Mouse (Mus musculus) frontal cortex, postnatal 10 days (tissue): Measurements from ENCODE around the gene Lipe.
A peak's percentile ranks its signal among the peaks of the same experiment; 100 is the strongest.
"Not testable (repeated sequence)": the region's sequence is repeated elsewhere in the genome, so short reads cannot be mapped to it uniquely, and the experiment has no call there.

Source experiments
- DNase-seq, 2 experiments: peaks; one replicate each; pipeline ENCODE4 v3.0.0; 2022; ENCODE audit warnings: low spot score in 2 of 2, mixed read lengths in 1 of 2

The Lipe gene

GRCm38 (mm10) chr7:25398610-25399009 lies at the start of gene Lipe:
Gene Lipe (minus strand): TSS chr7:25398710.
- no peak for DNase-seq

DNA sequence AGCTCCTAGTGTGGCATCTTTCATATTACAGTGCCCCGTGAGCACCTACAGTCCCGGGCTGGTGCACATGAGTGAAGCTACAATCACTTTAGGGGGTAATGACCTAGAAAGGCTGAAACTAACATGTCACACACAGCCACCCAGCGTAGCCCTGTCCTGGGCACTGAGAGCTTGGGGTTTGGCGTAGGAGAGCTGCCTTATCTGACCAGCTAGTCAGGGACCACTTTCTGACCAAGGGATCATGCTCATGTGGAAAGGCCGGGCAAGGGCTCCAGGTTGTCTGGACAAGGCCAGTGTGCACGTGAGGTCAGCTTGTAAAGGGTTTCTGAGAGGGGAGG lies 42.3 kb upstream of the Lipe start:
- no peak for DNase-seq

DNA sequence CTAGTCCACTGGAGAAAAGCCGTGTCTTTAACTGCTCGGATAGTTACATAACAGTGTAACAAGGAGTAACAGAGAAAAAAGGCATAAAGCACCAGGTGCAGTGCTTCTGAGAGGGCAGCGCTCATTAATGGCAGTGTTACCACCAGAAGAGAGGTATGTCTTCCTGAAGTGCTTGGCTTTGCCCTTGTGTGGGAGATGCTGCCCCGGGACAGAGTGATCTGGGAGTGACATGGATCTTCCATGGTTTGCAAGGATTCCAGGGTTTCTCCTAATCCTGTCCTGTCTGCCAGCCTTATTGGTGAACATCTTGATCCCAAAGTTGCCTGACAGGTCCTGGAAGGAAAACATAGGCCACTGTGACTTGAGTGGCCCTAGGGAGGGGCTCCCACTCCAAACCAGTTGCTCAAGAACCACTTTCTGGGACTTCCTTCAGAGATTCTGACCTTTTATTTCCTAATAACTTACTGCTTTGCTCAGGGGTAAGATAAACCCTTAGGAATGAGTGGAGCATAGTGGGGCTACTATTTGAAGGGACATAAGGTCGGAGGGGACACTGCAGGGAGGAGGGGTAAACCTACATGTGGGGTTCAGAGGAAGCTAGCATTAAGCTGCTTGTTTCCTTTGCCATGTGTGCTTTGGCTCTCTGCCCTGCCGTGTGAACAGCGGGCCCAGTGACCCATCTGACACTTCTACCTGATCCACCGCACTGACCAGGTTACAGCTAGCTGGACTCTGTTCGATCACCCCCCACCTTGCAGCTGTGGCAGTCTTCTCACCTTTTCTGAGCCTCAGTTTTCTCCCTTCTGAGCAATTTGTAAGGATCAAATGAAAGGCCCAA lies 41.7 kb upstream of the Lipe start:
- DNase-seq, result no peak

GRCm38 (mm10) chr7:25439124-25439822 lies 40.8 kb upstream of the Lipe start:
- DNase-seq, result no peak

- DNase-seq, result no peak
Measured at GRCm38 (mm10) chr7:25436704-25437103, 38.2 kb upstream of the Lipe start.

DNA sequence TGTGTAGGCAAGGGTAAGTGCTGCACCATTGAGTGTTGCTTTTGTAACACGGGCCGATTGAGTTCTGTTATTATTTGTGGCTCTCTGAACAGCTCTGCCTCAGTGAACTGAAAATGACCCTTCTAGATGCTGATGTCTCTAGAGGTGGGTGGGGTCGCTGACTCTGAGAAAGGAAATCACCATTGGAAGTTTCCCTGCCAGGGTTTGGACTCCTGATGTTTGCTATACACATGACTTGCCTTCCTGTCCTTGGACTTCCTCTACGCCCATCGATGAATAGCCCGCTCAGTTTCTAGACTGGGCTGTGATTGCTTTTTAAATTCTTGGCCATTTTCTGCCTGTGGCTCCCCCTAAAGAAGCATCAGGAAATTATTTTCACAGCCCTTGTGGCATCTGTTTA lies 37.7 kb upstream of the Lipe start:
- DNase-seq, result no peak

- DNase-seq, result no peak
Measured at GRCm38 (mm10) chr7:25435546-25435851, 37.0 kb upstream of the Lipe start.

GRCm38 (mm10) chr7:25434654-25435545 lies 36.4 kb upstream of the Lipe start:
- no peak for DNase-seq

DNA sequence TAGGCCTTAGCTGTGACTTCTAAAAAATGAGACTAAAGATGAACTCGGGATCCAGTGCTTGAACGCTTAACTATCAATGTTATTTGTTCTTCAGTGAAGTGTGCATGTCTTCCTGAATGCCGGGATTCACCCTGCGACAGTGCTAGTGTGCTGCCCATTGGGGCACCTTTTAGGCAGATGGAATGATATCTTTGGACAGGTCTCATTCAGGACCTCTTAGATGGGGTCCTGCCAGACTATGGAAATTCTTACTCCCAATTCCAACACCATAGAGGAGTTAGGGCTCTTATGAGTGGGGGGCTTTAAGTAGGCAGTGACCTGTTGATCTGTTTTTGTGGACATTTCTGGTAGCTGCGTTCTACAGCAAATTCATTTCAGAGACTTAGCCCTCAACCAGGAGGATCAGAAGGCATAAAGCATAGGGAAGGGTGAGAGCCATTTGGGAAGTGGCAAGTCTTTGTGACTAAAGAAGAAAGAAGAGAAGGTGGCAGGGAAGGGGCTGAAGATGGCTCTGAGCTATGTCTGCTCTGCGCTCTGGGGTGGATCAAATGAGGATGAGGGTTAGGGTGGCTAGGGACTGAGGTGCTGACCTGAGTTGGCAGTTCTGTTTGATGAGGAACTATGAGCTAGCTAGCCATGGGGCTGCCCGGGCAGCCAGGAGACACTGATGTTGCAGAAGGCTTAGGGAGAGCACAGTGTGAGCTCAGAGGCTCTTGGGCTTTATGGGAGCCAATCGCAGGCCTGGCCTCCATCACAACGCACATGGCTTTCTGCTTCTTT lies 35.5 kb upstream of the Lipe start:
- DNase-seq, result no peak

DNA sequence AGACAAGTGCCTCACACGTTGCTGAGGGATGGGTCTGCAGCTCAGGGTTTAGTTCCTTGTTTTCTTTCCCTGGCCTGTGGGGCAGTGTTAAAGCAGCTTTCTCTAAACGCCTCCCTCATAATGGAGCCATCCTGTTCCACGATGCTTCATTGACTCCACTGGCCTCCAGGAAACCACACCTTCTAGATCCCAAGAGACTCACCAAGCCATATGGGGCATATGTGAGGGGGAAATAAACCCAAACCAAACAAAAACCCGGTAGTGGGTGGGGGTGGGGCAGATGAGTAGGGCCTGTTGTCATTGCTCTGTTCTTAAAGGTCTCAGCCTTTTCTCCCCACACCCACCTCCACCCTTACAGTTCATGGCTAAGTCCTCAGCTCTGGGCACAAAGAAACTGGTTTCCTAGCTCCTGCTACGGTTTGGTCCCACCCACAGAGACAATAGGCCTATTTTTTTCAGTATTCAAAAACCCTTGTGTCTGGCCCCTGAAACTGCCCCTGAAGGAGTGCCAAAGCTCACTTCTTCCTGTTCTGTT lies 34.6 kb upstream of the Lipe start:
- no peak for DNase-seq

- no peak for DNase-seq
Measured at GRCm38 (mm10) chr7:25432381-25432780, 33.9 kb upstream of the Lipe start.

DNA sequence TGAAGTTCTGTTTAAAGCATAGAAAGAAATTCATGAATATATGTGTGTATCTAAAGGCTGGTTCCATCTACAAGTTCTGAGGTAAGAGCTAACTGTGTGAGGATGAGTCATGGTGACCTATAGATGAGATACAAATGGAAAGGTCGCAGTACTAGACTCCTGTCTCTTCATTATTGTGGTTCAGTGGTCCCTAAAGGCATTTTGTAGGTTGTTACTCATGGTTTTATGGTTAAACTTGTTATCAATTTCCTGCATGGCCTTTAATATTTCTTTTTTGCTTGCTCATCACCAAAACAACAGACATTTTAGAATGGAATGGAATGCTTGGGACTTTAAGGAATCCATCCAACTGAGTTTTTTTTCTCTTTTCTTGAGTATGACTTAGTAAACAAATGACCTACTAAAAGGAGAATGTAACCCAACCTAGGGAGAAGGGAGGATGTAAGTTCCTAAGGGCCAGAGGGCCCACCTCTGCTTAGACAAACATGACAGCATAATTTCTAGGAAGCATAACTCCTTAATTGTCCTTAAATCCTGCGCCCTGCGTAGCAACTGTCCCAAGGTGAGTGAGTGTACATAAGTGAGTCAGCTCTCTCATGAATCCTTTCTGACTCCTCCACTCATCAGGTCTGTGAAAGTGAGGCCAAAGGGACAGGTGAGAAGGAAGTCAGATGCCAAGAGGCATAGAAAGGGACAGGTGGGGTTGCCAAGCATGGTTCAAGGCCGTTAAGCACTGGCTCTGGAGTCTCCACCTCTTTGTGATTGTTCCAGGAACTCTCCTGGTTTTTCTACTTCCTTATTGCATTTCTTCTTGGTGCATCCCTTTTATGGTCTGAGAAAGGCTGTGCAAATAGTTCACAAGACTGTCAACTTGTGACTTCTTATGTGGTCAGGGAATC lies 31.6 kb upstream of the Lipe start:
- no peak for DNase-seq

DNA sequence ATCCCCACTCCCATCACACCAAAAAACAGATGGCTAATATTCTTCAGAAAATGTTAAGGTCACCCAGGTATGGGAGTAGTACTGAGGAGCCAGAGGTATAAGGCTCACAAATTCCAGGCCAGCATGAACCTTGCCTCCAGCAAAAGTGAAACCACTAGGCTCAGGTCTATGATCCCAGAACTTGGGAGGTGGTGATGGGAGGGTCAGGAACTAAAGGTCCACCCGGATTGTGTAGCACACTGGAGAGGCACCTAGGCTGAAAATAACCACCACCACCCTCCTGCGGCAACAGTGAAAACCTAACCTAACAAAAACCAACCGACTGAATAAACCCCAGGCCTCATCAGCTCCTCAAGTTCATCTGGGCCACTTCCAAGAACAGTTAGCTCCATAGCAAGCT lies 29.8 kb upstream of the Lipe start:
- DNase-seq, result no peak

DNA sequence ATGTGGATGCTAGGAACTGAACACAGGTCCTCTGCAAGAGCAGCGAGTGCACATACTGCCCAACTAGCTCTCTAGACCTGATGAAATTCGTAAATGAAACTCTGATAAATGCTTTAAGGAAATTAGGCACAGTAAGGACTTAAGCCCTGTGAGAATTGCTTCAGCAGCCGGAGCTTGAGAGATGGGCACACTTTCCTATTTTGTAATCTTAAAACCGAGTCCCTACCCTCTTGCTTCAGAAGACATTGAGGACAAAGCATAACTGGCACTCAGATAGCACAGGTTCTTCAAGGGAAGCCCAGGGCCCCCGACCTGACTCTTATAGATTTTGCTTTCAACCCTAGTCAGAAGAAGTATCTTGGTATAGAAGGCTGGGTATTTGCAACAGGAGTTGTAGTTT lies 28.6 kb upstream of the Lipe start:
- no peak for DNase-seq

- DNase-seq, result not testable (repeated sequence)
Measured at GRCm38 (mm10) chr7:25426380-25426779, 27.9 kb upstream of the Lipe start.

GRCm38 (mm10) chr7:25424429-25424828 lies 25.9 kb upstream of the Lipe start:
- peak; percentile 63 to 75 for DNase-seq

DNA sequence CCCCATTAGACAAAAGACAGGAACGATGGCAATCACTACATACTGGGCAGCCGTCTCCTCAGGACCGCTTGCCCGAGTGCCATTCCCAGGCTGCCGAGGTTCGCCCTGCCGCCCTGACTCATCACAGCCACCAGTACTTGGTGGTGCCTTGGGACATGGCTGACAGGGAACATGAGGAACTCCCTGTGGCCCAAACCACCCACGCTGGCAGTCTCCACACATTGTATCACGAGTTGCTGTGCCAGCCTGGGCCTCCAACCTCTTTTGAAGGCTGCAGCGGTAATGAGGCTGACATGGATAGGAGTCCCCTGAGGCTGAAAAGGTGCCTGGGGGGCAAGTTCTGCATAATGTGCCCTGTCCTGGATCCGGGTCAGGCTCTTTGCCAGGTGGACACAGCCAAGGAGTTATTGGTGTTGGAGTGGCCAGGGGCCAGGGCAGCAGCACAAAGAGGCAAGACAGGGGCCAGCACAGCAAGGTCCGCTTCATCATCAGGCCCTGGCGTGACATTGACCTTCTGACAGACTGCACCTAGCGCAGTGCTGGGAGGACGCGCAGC lies 23.9 kb upstream of the Lipe start:
- DNase-seq, result no peak

- DNase-seq, result no peak
Measured at GRCm38 (mm10) chr7:25419943-25420342, 21.4 kb upstream of the Lipe start.

DNA sequence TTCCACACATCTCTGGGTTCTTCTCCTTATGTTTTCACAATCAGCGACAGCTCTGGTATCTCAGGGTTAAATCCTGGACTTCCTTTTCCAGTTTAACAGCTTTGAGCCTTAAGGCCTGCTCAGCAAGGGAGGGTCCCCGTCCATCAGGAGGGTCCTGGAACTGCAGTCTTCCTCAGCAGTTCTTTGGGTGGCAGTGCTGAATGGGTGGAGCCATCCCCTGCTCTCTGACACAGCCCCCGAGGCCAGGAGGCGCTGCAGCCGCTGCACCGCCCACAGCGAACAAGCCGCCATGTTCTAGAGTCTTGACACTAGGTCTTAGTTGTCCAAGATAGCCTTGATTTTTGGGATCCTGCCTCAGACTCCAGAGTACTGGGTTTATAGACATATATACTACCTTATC lies 21.0 kb upstream of the Lipe start:
- DNase-seq, result no peak

DNA sequence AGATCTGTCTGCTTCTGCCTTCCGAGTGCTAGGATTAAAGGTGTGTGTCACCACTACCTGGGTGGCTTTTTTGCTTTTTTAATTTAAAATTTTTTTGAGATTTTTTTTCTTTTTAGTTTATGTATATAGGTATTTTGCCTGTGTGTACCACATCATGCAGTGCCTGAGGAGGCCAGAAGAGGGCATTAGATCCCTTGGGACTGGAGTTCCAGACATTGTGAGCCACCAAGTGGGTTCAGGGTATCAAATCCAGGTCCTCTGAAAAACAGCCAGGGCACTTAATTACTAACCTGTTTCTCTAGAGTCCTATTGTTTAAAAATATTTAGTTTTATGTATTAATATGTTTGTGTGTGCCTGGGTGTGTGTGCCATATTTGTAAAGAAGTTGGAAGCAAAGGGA lies 19.1 kb upstream of the Lipe start:
- no peak for DNase-seq
